Mouse (Mus musculus) hindbrain, embryonic 10.5 days (tissue): ENCODE data around the gene C2cd2. TPM values are rescaled to one million over a fixed set of nuclear protein-coding genes. Genes with fewer than 3 reads are reported as not detected.

Experiments
- DNase-seq: peaks from one replicate; pipeline ENCODE4 v3.0.0-alpha.2; 2017; ENCODE audit warnings: low spot score
- H3K27ac ChIP-seq: fragments of 300-500 bp; sonication (generic); 2 replicates; pipeline ENCODE4 v1.5.1; 2016; ENCODE audit warnings: mild to moderate bottlenecking, moderate library complexity
- H3K27me3 ChIP-seq: fragments of 300-500 bp; sonication (generic); 2 replicates; pipeline ENCODE4 v1.6.1; 2016; ENCODE audit warnings: mild to moderate bottlenecking; ENCODE audit not compliant: poor library complexity, insufficient read depth, severe bottlenecking
- H3K36me3 ChIP-seq: fragments of 300-500 bp; sonication (generic); 2 replicates; pipeline ENCODE4 v1.6.1; 2016; ENCODE audit warnings: mild to moderate bottlenecking, moderate library complexity
- H3K4me1 ChIP-seq: fragments of 300-500 bp; sonication (generic); replicated peaks from 2 replicates; pipeline ENCODE4 v1.6.1; 2016; ENCODE audit warnings: mild to moderate bottlenecking
- H3K4me3 ChIP-seq: fragments of 300-500 bp; sonication (generic); 2 replicates; pipeline ENCODE4 v1.5.1; 2016; ENCODE audit warnings: mild to moderate bottlenecking, moderate library complexity
- H3K9me3 ChIP-seq: fragments of 300-500 bp; sonication (generic); 2 replicates; pipeline ENCODE4 v1.6.1; 2016; ENCODE audit warnings: mild to moderate bottlenecking, moderate library complexity
- WGBS: fragments of 180-500 bp; shearing (Covaris S2); methylation state at CpG from one replicate; pipeline ENCODE4 v1.1.7; 2016; 5-methylcytosine and 5-hydroxymethylcytosine counted together
- polyA plus RNA-seq: library from polyadenylated mRNA; unstranded; fragments of >200 nt; fragmentation: Nextera tagmentation; extraction: Ambion mirVana; gene quantifications from 2 replicates; pipeline ENCODE4 v1.2.1, GENCODE M21; 2016

C2cd2 gene
- polyA plus RNA-seq, 1 experiment from 2014 or later: 17.0 TPM

GRCm38 (mm10) chr16:97907496-97907895, 54.9 kb downstream of the C2cd2 start:
- no peaks in the 10 kb centered on the region for H3K4me1 ChIP-seq
- H3K36me3 ChIP-seq: no peaks in the 10 kb centered on the region
- no peak for DNase-seq
- no peak overlapping the region for H3K4me3 ChIP-seq
- no peak overlapping the region for H3K27ac ChIP-seq
- no peaks in the 10 kb centered on the region for H3K27me3 ChIP-seq
- H3K9me3 ChIP-seq: no peaks in the 10 kb centered on the region
- 82% methylated on average over 6 of the region's 6 CpGs for WGBS

- Histone ChIP-seq H3K4me3 (no peak overlapping the region), H3K27me3 (no peaks in the 10 kb centered on the region), H3K27ac (no peak overlapping the region), H3K36me3 (no peaks in the 10 kb centered on the region), H3K9me3 (no peaks in the 10 kb centered on the region), H3K4me1 (no peaks in the 10 kb centered on the region)
- no peak for DNase-seq
Measured at GRCm38 (mm10) chr16:97906337-97906736, 56.1 kb downstream of the C2cd2 start.

GRCm38 (mm10) chr16:97905449-97905991, 56.9 kb downstream of the C2cd2 start:
- H3K9me3 ChIP-seq: no peaks in the 10 kb centered on the region
- H3K4me3 ChIP-seq: no peak overlapping the region
- no peak for DNase-seq
- no peaks in the 10 kb centered on the region for H3K36me3 ChIP-seq
- H3K4me1 ChIP-seq: no peaks in the 10 kb centered on the region
- WGBS: 83% methylated on average over 2 of the region's 2 CpGs
- H3K27me3 ChIP-seq: no peaks in the 10 kb centered on the region
- no peak overlapping the region for H3K27ac ChIP-seq

- no peaks in the 10 kb centered on the region for H3K27me3 ChIP-seq
- no peaks in the 10 kb centered on the region for H3K9me3 ChIP-seq
- 82% methylated on average over 3 of the region's 3 CpGs for WGBS
- DNase-seq: no peak
- no peak overlapping the region for H3K4me3 ChIP-seq
- no peaks in the 10 kb centered on the region for H3K4me1 ChIP-seq
- no peaks in the 10 kb centered on the region for H3K36me3 ChIP-seq
- H3K27ac ChIP-seq: no peak overlapping the region
Measured at GRCm38 (mm10) chr16:97904035-97904434, 58.4 kb downstream of the C2cd2 start.

- WGBS: 85% methylated on average over 5 of the region's 5 CpGs
- Histone ChIP-seq H3K27ac (no peak overlapping the region), H3K27me3 (no peaks in the 10 kb centered on the region), H3K9me3 (no peaks in the 10 kb centered on the region), H3K4me1 (no peaks in the 10 kb centered on the region), H3K36me3 (no peaks in the 10 kb centered on the region), H3K4me3 (no peak overlapping the region)
- no peak for DNase-seq
Measured at GRCm38 (mm10) chr16:97897346-97898024, 64.9 kb downstream of the C2cd2 start.

GRCm38 (mm10) chr16:97887762-97888161, 74.6 kb downstream of the C2cd2 start:
- Histone ChIP-seq H3K27me3 (no peaks in the 10 kb centered on the region), H3K27ac (no peak overlapping the region), H3K36me3 (peaks cover 9% of the 10 kb centered on the region; the same call in 1 of the 2 replicates), H3K9me3 (no peaks in the 10 kb centered on the region), H3K4me3 (no peak overlapping the region), H3K4me1 (no peaks in the 10 kb centered on the region)
- no peak for DNase-seq

GRCm38 (mm10) chr16:97883696-97884095, 78.7 kb downstream of the C2cd2 start:
- Histone ChIP-seq H3K27me3 (no peaks in the 10 kb centered on the region), H3K4me3 (no peak overlapping the region), H3K36me3 (peaks cover 2% of the 10 kb centered on the region; the same call in 1 of the 2 replicates), H3K9me3 (no peaks in the 10 kb centered on the region), H3K4me1 (no peaks in the 10 kb centered on the region), H3K27ac (no peak overlapping the region)
- DNase-seq: no peak
- 98% methylated on average over 1 of the region's 1 CpGs for WGBS

GRCm38 (mm10) chr16:97882891-97883290, 79.5 kb downstream of the C2cd2 start:
- no peak overlapping the region for H3K27ac ChIP-seq
- H3K36me3 ChIP-seq: peaks cover 2% of the 10 kb centered on the region; the same call in 1 of the 2 replicates
- no peaks in the 10 kb centered on the region for H3K9me3 ChIP-seq
- no peaks in the 10 kb centered on the region for H3K27me3 ChIP-seq
- no peaks in the 10 kb centered on the region for H3K4me1 ChIP-seq
- no peak for DNase-seq
- H3K4me3 ChIP-seq: no peak overlapping the region

GRCm38 (mm10) chr16:97879134-97879533, 83.3 kb downstream of the C2cd2 start:
- peaks cover 20% of the 10 kb centered on the region for H3K36me3 ChIP-seq
- H3K27ac ChIP-seq: no peak overlapping the region
- H3K4me1 ChIP-seq: no peaks in the 10 kb centered on the region
- DNase-seq: peak; percentile 47
- 79% methylated on average over 1 of the region's 1 CpGs for WGBS
- H3K9me3 ChIP-seq: no peaks in the 10 kb centered on the region
- H3K4me3 ChIP-seq: no peak overlapping the region
- H3K27me3 ChIP-seq: no peaks in the 10 kb centered on the region

- 94% methylated on average over 3 of the region's 3 CpGs for WGBS
- Histone ChIP-seq H3K36me3 (peaks cover 32% of the 10 kb centered on the region), H3K27ac (no peak overlapping the region), H3K4me3 (no peak overlapping the region), H3K27me3 (no peaks in the 10 kb centered on the region), H3K9me3 (no peaks in the 10 kb centered on the region), H3K4me1 (no peaks in the 10 kb centered on the region; the same call in 1 of the 2 replicates)
- no peak for DNase-seq
Measured at GRCm38 (mm10) chr16:97877502-97877901, 84.9 kb downstream of the C2cd2 start.

GRCm38 (mm10) chr16:97875101-97875500, 87.3 kb downstream of the C2cd2 start:
- DNase-seq: no peak
- WGBS: 88% methylated on average over 4 of the region's 4 CpGs
- Histone ChIP-seq H3K36me3 (peaks cover 36% of the 10 kb centered on the region), H3K9me3 (no peaks in the 10 kb centered on the region), H3K4me3 (no peak overlapping the region), H3K4me1 (no peaks in the 10 kb centered on the region; the same call in 1 of the 2 replicates), H3K27me3 (no peaks in the 10 kb centered on the region), H3K27ac (no peak overlapping the region)

GRCm38 (mm10) chr16:97874376-97874775, 88.0 kb downstream of the C2cd2 start:
- no peak overlapping the region for H3K27ac ChIP-seq
- 66% methylated on average over 1 of the region's 1 CpGs for WGBS
- H3K36me3 ChIP-seq: peaks cover 34% of the 10 kb centered on the region
- DNase-seq: no peak
- no peak overlapping the region for H3K4me3 ChIP-seq
- no peaks in the 10 kb centered on the region for H3K27me3 ChIP-seq
- no peaks in the 10 kb centered on the region for H3K9me3 ChIP-seq
- no peaks in the 10 kb centered on the region; the same call in 1 of the 2 replicates for H3K4me1 ChIP-seq

- DNase-seq: no peak
- H3K27me3 ChIP-seq: no peaks in the 10 kb centered on the region
- H3K9me3 ChIP-seq: no peaks in the 10 kb centered on the region
- no peaks in the 10 kb centered on the region; the same call in 1 of the 2 replicates for H3K4me1 ChIP-seq
- WGBS: 74% methylated on average over 5 of the region's 5 CpGs
- no peak overlapping the region for H3K4me3 ChIP-seq
- no peak overlapping the region for H3K27ac ChIP-seq
- H3K36me3 ChIP-seq: peaks cover 44% of the 10 kb centered on the region
Measured at GRCm38 (mm10) chr16:97872657-97873056, 89.7 kb downstream of the C2cd2 start.
